Mouse (Mus musculus) liver, adult 2 months (tissue): ENCODE measurements at regions not wholly inside any gene's neighbourhood (a gene's known extent, or its start where the extent isn't known, plus 50 kb on each side); places are given as distances from the start of the nearest gene placed in this dataset.

ENCODE experiments used
- DNase-seq: peaks from one replicate; pipeline ENCODE4 v3.0.0-alpha.2; 2011; ENCODE audit warnings: low read depth, low spot score; ENCODE audit errors: extremely low read depth
- H3K27ac ChIP-seq: fragments of 200-500 bp; replicated peaks from 2 replicates; pipeline ENCODE4 v1.5.1; 2012; ENCODE audit warnings: low read depth, mild to moderate bottlenecking, control low read depth, inconsistent platforms, low read length; ENCODE audit not compliant: insufficient read depth
- H3K27me3 ChIP-seq: fragments of 200-500 bp; 2 replicates; pipeline ENCODE4 v1.6.1; 2012; ENCODE audit warnings: mild to moderate bottlenecking, moderate library complexity, low read length, inconsistent platforms; ENCODE audit not compliant: control insufficient read depth, insufficient read depth
- H3K36me3 ChIP-seq: fragments of 200-500 bp; 2 replicates; pipeline ENCODE4 v1.6.1; 2012; ENCODE audit warnings: low read length, inconsistent platforms; ENCODE audit not compliant: control insufficient read depth, insufficient read depth
- H3K4me1 ChIP-seq: fragments of 200-500 bp; 2 replicates; pipeline ENCODE4 v1.6.1; 2011; ENCODE audit warnings: low read length; ENCODE audit not compliant: control insufficient read depth, insufficient read depth
- H3K4me3 ChIP-seq: fragments of 200-500 bp; 2 replicates; pipeline ENCODE4 v1.5.1; 2011; ENCODE audit warnings: low read depth, mild to moderate bottlenecking, control low read depth, low read length, moderate library complexity; ENCODE audit not compliant: insufficient read depth
- H3K79me2 ChIP-seq: fragments of 200-500 bp; 2 replicates; pipeline ENCODE4 v1.6.1; 2012; ENCODE audit warnings: inconsistent platforms, mild to moderate bottlenecking, low read length, moderate library complexity; ENCODE audit not compliant: control insufficient read depth, insufficient read depth
- H3K9ac ChIP-seq: fragments of 200-500 bp; 2 replicates; pipeline ENCODE4 v1.6.1; 2012; ENCODE audit warnings: low read depth, mild to moderate bottlenecking, control low read depth, inconsistent platforms, low read length
- CTCF ChIP-seq: fragments of 200-500 bp; IDR thresholded peaks from 2 replicates; pipeline ENCODE4 v1.5.1; 2011; ENCODE audit warnings: low read depth, low read length, control low read depth
- POLR2A ChIP-seq: fragments of 200-500 bp; IDR thresholded peaks from 2 replicates; pipeline ENCODE4 v1.6.1; 2011; ENCODE audit warnings: low read length, control low read depth; ENCODE audit not compliant: insufficient read depth; ENCODE audit errors: extremely low read depth
- WGBS: fragments of 180-500 bp; shearing (Covaris S2); methylation state at CpG from one replicate; pipeline ENCODE4 v1.1.7; 2018; 5-methylcytosine and 5-hydroxymethylcytosine counted together

DNA sequence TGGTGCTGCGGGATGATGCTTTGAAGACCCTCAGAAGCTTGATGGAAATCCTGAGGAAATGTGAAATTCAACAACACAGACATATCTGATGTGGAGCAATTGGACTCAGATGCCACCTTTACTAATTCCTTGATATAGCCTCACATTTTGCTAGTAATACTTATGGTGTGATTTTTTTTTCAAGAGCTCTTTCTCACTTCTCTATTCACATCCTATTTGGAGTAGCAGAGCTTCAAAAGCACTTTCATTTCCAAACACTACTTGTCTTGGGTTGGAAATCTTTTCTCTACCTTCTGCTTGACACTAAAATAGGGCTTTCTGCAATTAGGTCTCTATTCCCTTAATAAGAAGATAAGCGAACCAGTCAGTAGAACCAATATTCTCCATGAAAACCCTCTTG lies 460.3 kb upstream of the Pappa start:
- Histone ChIP-seq H3K4me3 (no peak overlapping the region), H3K27me3 (no peaks in the 10 kb centered on the region), H3K4me1 (no peaks in the 10 kb centered on the region), H3K79me2 (no peaks in the 10 kb centered on the region), H3K27ac (no peak overlapping the region), H3K9ac (no peak overlapping the region), H3K36me3 (no peaks in the 10 kb centered on the region)
- WGBS = 82% methylated on average over 2 of the region's 2 CpGs
- no peak for DNase-seq
- no peak for TF ChIP-seq CTCF
- TF ChIP-seq POLR2A = no peak

DNA sequence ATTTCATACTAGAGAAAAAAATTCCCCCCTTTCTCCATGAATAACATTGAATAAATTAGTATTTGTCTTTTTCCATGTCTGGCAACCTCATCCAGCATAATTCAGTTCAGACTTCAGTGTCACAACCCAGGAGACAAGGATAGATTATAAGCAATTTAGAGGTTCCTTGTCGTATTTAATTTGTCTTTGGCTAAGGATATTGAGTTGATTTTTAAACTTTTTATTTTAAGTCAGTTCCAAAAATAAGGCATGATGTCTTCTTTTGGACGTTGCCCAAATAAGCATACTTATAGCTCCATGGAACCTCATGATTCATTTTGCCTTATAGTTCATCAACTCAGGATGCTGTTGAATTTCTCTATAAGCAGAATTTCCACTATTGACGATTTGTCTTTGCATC lies 456.0 kb upstream of the Pappa start:
- no peak overlapping the region for H3K9ac ChIP-seq
- WGBS = 64% methylated on average over 3 of the region's 3 CpGs
- H3K4me3 ChIP-seq = no peak overlapping the region
- H3K36me3 ChIP-seq = no peaks in the 10 kb centered on the region
- DNase-seq = no peak
- H3K79me2 ChIP-seq = no peaks in the 10 kb centered on the region
- no peaks in the 10 kb centered on the region for H3K27me3 ChIP-seq
- no peaks in the 10 kb centered on the region for H3K4me1 ChIP-seq
- H3K27ac ChIP-seq = no peak overlapping the region
- TF ChIP-seq CTCF (no peak), POLR2A (no peak)

GRCm38 (mm10) chr4:64669722-64670121 lies 454.3 kb upstream of the Pappa start:
- H3K36me3 ChIP-seq = no peaks in the 10 kb centered on the region
- 62% methylated on average over 2 of the region's 2 CpGs for WGBS

DNA sequence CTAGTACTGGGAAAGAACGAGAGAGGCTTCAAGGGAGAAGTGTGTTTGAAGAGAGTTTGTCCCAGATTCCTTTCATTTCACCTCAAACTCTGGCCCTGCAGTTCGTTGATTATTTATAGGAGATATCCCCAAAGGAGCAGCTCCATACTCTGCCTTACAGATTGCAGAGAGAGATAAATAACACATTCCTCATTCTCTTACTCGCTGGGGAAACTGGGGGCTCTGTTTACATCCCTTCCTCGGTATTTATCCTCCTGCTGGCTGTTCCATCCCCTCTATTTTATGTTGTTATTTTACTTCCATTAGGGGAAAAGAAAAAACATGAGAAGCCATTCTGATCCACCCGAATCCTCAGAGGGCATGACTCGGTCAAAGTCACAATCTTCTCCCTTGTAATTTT lies 447.5 kb upstream of the Pappa start:
- Histone ChIP-seq H3K27ac (no peak overlapping the region), H3K9ac (no peak overlapping the region), H3K79me2 (no peaks in the 10 kb centered on the region), H3K27me3 (no peaks in the 10 kb centered on the region), H3K36me3 (no peaks in the 10 kb centered on the region), H3K4me3 (no peak overlapping the region), H3K4me1 (no peaks in the 10 kb centered on the region)
- no peak for DNase-seq
- no peak for TF ChIP-seq CTCF
- TF ChIP-seq POLR2A = no peak
- WGBS = 40% methylated on average over 6 of the region's 6 CpGs

More at GRCm38 (mm10) chr4:64669722-64670121, 454.3 kb upstream of the Pappa start:
- Histone ChIP-seq H3K27ac (no peak overlapping the region), H3K79me2 (no peaks in the 10 kb centered on the region), H3K4me1 (no peaks in the 10 kb centered on the region), H3K4me3 (no peak overlapping the region), H3K27me3 (no peaks in the 10 kb centered on the region), H3K9ac (no peak overlapping the region)
- DNase-seq = no peak
- TF ChIP-seq CTCF (no peak), POLR2A (no peak)

DNA sequence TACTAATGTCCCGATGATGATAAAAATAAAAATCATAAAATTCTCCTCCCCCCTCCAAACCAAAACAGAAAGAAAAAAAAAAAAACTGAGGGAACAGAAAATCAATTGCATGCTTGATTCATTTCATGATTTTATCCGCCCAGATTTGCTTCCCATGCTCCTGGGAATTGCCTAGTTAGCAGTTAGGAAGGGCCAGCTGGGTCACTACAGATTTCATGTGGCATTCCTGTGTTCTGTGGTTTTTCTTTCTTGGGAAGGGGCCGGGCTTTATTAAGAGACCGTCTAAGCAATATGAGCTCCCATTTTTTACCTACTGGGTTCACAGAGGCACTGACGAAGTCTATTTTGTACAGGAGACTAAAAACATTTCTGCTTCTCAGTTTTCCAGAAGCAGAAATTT lies 447.1 kb upstream of the Pappa start:
- TF ChIP-seq POLR2A (no peak), CTCF (no peak)
- Histone ChIP-seq H3K79me2 (no peaks in the 10 kb centered on the region), H3K27me3 (no peaks in the 10 kb centered on the region), H3K4me3 (no peak overlapping the region), H3K27ac (no peak overlapping the region), H3K9ac (no peak overlapping the region), H3K4me1 (no peaks in the 10 kb centered on the region), H3K36me3 (no peaks in the 10 kb centered on the region)
- DNase-seq = no peak
- 73% methylated on average over 5 of the region's 5 CpGs for WGBS

- H3K4me1 ChIP-seq = no peaks in the 10 kb centered on the region
- no peak overlapping the region for H3K9ac ChIP-seq
- 85% methylated on average over 1 of the region's 1 CpGs for WGBS
- TF ChIP-seq CTCF (no peak), POLR2A (no peak)
- no peaks in the 10 kb centered on the region for H3K27me3 ChIP-seq
- no peak for DNase-seq
- no peaks in the 10 kb centered on the region for H3K79me2 ChIP-seq
- H3K27ac ChIP-seq = no peak overlapping the region
- no peak overlapping the region for H3K4me3 ChIP-seq
- no peaks in the 10 kb centered on the region for H3K36me3 ChIP-seq
Observed at GRCm38 (mm10) chr4:64684654-64685053, 439.3 kb upstream of the Pappa start.
